Mouse (Mus musculus): ENCODE measurements around the gene Aff1. TPM values are rescaled to one million over a fixed set of nuclear protein-coding genes. Genes with fewer than 3 reads are reported as not detected.
A peak's percentile ranks its signal among the peaks of the same experiment; 100 is the strongest.

Aff1 gene
- total and polyA plus RNA-seq, 2 experiments = 4.1 to 6.5 TPM

DNA sequence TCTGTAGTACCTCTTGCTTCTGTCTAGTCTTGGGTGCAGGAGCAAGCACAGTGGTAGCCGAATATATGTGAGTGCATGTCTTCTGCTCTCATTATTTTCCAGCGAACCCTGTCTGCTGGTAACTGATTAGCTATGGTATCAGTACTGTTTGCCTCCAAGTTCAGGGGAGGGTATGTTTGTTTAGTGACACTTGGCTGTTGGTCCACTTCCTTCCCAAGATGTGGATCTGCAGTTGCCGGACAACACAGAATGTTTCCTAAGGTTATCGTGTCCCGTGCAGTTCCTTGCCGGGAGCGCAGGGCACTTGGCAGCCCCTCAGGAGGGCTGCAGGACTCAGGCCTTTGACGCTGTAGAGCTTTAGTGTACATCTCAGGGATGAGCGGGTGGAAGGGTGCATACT, 128.9 kb downstream of the Aff1 start:
- no peak for TF ChIP-seq POLR2A (IDR thresholded peaks at IDR 0.05; ENCODE audit: extremely low read depth, insufficient read depth, low read length)
- no peak for TF ChIP-seq CTCF (IDR thresholded peaks at IDR 0.05; ENCODE audit: low read depth, low read length)

GRCm38 (mm10) chr5:103821500-103822298, 129.5 kb downstream of the Aff1 start:
- peaks cover 12% of the 10 kb centered on the region for H3K4me1 ChIP-seq (ENCODE audit: control insufficient read depth, insufficient read depth, low read length)
- H3K27me3 ChIP-seq (ENCODE audit: control insufficient read depth, insufficient read depth, low read length) = no peaks in the 10 kb centered on the region
- 34% methylated on average over 13 of the region's 13 CpGs for WGBS
- no peak overlapping the region for H3K9ac ChIP-seq (ENCODE audit: low read depth, low read length)
- peak; percentile 80 for DNase-seq (ENCODE audit: extremely low read depth, low read depth, low spot score)
- peaks cover 2% of the 10 kb centered on the region; the same call in 1 of the 2 replicates for H3K79me2 ChIP-seq (ENCODE audit: control insufficient read depth, insufficient read depth, low read length)
- peaks cover 6% of the 10 kb centered on the region for H3K36me3 ChIP-seq (ENCODE audit: control insufficient read depth, insufficient read depth, low read length)
- no peak overlapping the region for H3K4me3 ChIP-seq (ENCODE audit: insufficient read depth, low read depth, low read length)
- peak overlapping the region; percentile 69 for H3K27ac ChIP-seq (replicated peaks; ENCODE audit: insufficient read depth, low read depth, low read length)
- TF ChIP-seq POLR2A (IDR thresholded peaks at IDR 0.05; ENCODE audit: extremely low read depth, insufficient read depth, low read length) = no peak

More for the DNA sequence above, 128.9 kb downstream of the Aff1 start:
- peak; percentile 94 for DNase-seq (ENCODE audit: extremely low read depth, low read depth, low spot score)
- Histone ChIP-seq H3K36me3 (ENCODE audit: control insufficient read depth, insufficient read depth, low read length) (peaks cover 3% of the 10 kb centered on the region), H3K79me2 (ENCODE audit: control insufficient read depth, insufficient read depth, low read length) (peaks cover 2% of the 10 kb centered on the region; the same call in 1 of the 2 replicates), H3K27me3 (ENCODE audit: control insufficient read depth, insufficient read depth, low read length) (no peaks in the 10 kb centered on the region), H3K9ac (ENCODE audit: low read depth, low read length) (peak overlapping the region; percentile 34), H3K27ac (replicated peaks; ENCODE audit: insufficient read depth, low read depth, low read length) (peak overlapping the region; percentile 69), H3K4me1 (ENCODE audit: control insufficient read depth, insufficient read depth, low read length) (peaks cover 12% of the 10 kb centered on the region), H3K4me3 (ENCODE audit: insufficient read depth, low read depth, low read length) (peak overlapping the region; percentile 53; the same call in 1 of the 2 replicates)
- 7% methylated on average over 9 of the region's 9 CpGs for WGBS

GRCm38 (mm10) chr5:103822949-103823348, 130.8 kb downstream of the Aff1 start:
- DNase-seq (ENCODE audit: extremely low read depth, low read depth, low spot score) = no peak
- H3K9ac ChIP-seq (ENCODE audit: low read depth, low read length) = no peak overlapping the region
- H3K36me3 ChIP-seq (ENCODE audit: control insufficient read depth, insufficient read depth, low read length) = peaks cover 12% of the 10 kb centered on the region
- H3K4me1 ChIP-seq (ENCODE audit: control insufficient read depth, insufficient read depth, low read length) = peaks cover 12% of the 10 kb centered on the region
- H3K4me3 ChIP-seq (ENCODE audit: insufficient read depth, low read depth, low read length) = no peak overlapping the region
- no peaks in the 10 kb centered on the region for H3K27me3 ChIP-seq (ENCODE audit: control insufficient read depth, insufficient read depth, low read length)
- WGBS = 96% methylated on average over 5 of the region's 5 CpGs
- peaks cover 2% of the 10 kb centered on the region; the same call in 1 of the 2 replicates for H3K79me2 ChIP-seq (ENCODE audit: control insufficient read depth, insufficient read depth, low read length)
- no peak overlapping the region for H3K27ac ChIP-seq (replicated peaks; ENCODE audit: insufficient read depth, low read depth, low read length)
- TF ChIP-seq CTCF (IDR thresholded peaks at IDR 0.05; ENCODE audit: low read depth, low read length) = no peak
- no peak for TF ChIP-seq POLR2A (IDR thresholded peaks at IDR 0.05; ENCODE audit: extremely low read depth, insufficient read depth, low read length)

GRCm38 (mm10) chr5:103828304-103828703, 136.1 kb downstream of the Aff1 start:
- 86% methylated on average over 21 of the region's 21 CpGs for WGBS
- no peak overlapping the region for H3K4me3 ChIP-seq (ENCODE audit: insufficient read depth, low read depth, low read length)
- DNase-seq (ENCODE audit: extremely low read depth, low read depth, low spot score) = no peak
- H3K36me3 ChIP-seq (ENCODE audit: control insufficient read depth, insufficient read depth, low read length) = peaks cover 29% of the 10 kb centered on the region
- H3K27me3 ChIP-seq (ENCODE audit: control insufficient read depth, insufficient read depth, low read length) = no peaks in the 10 kb centered on the region
- H3K9ac ChIP-seq (ENCODE audit: low read depth, low read length) = no peak overlapping the region; the same call in 1 of the 2 replicates
- TF ChIP-seq POLR2A (IDR thresholded peaks at IDR 0.05; ENCODE audit: extremely low read depth, insufficient read depth, low read length) (no peak), CTCF (IDR thresholded peaks at IDR 0.05; ENCODE audit: low read depth, low read length) (no peak)
- peak overlapping the region; percentile 22; the same call in 1 of the 2 replicates for H3K27ac ChIP-seq (replicated peaks; ENCODE audit: insufficient read depth, low read depth, low read length)
- peaks cover 4% of the 10 kb centered on the region; the same call in 1 of the 2 replicates for H3K79me2 ChIP-seq (ENCODE audit: control insufficient read depth, insufficient read depth, low read length)
- H3K4me1 ChIP-seq (ENCODE audit: control insufficient read depth, insufficient read depth, low read length) = peaks cover 6% of the 10 kb centered on the region

- 34% methylated on average over 8 of the region's 8 CpGs for WGBS
Observed at GRCm38 (mm10) chr5:103828729-103829128, 136.6 kb downstream of the Aff1 start.

More at GRCm38 (mm10) chr5:103828729-103829128, 136.6 kb downstream of the Aff1 start:
- Histone ChIP-seq H3K27ac (replicated peaks; ENCODE audit: insufficient read depth, low read depth, low read length) (0 out of 2 replicates have a peak overlapping the region, but pooled peaks have one; percentile 22), H3K79me2 (ENCODE audit: control insufficient read depth, insufficient read depth, low read length) (peaks cover 4% of the 10 kb centered on the region; the same call in 1 of the 2 replicates), H3K4me3 (ENCODE audit: insufficient read depth, low read depth, low read length) (no peak overlapping the region), H3K9ac (ENCODE audit: low read depth, low read length) (no peak overlapping the region), H3K36me3 (ENCODE audit: control insufficient read depth, insufficient read depth, low read length) (peaks cover 30% of the 10 kb centered on the region), H3K27me3 (ENCODE audit: control insufficient read depth, insufficient read depth, low read length) (no peaks in the 10 kb centered on the region), H3K4me1 (ENCODE audit: control insufficient read depth, insufficient read depth, low read length) (peaks cover 6% of the 10 kb centered on the region)
- DNase-seq (ENCODE audit: extremely low read depth, low read depth, low spot score) = peak; percentile 81
- TF ChIP-seq POLR2A (IDR thresholded peaks at IDR 0.05; ENCODE audit: extremely low read depth, insufficient read depth, low read length) (no peak), CTCF (IDR thresholded peaks at IDR 0.05; ENCODE audit: low read depth, low read length) (no peak)

Data from liver, adult 2 months (tissue).